Mouse (Mus musculus) hindbrain, embryonic 15.5 days (tissue): ENCODE data around the gene Sbf2. TPM values are rescaled to one million over a fixed set of nuclear protein-coding genes. Genes with fewer than 3 reads are reported as not detected.
"Not testable (repeated sequence)": the region's sequence is repeated elsewhere in the genome, so short reads cannot be mapped to it uniquely, and the experiment has no call there.

Source experiments
- ATAC-seq: fragments of 200-750 bp; cut with Nextera tagmentation; 2 replicates; pipeline ENCODE4 v1.8.0; 2017; ENCODE audit warnings: low read depth, moderate number of reproducible peaks, moderate TSS enrichment; ENCODE audit not compliant: low FRiP score
- H3K27ac ChIP-seq: fragments of 300-500 bp; sonication (generic); replicated peaks from 2 replicates; pipeline ENCODE4 v1.5.1; 2015; ENCODE audit warnings: mild to moderate bottlenecking, inconsistent platforms
- H3K27me3 ChIP-seq: fragments of 300-500 bp; sonication (generic); 2 replicates; pipeline ENCODE4 v1.6.1; 2015; ENCODE audit warnings: control low read depth, inconsistent platforms
- H3K36me3 ChIP-seq: fragments of 300-500 bp; sonication (generic); 2 replicates; pipeline ENCODE4 v1.6.1; 2015; ENCODE audit warnings: control low read depth, inconsistent platforms
- H3K4me1 ChIP-seq: fragments of 300-500 bp; sonication (generic); replicated peaks from 2 replicates; pipeline ENCODE4 v1.6.1; 2015; ENCODE audit warnings: control low read depth, inconsistent platforms
- H3K4me2 ChIP-seq: fragments of 300-500 bp; sonication (generic); 2 replicates; pipeline ENCODE4 v1.6.1; 2015; ENCODE audit warnings: moderate library complexity, mild to moderate bottlenecking, inconsistent platforms
- H3K4me3 ChIP-seq: fragments of 300-500 bp; sonication (generic); 2 replicates; pipeline ENCODE4 v1.5.1; 2015; ENCODE audit warnings: mild to moderate bottlenecking, inconsistent platforms
- H3K9ac ChIP-seq: fragments of 300-500 bp; sonication (generic); 2 replicates; pipeline ENCODE4 v1.6.1; 2015; ENCODE audit warnings: inconsistent platforms
- H3K9me3 ChIP-seq: fragments of 300-500 bp; sonication (generic); 2 replicates; pipeline ENCODE4 v1.6.1; 2016; ENCODE audit warnings: control low read depth, inconsistent platforms
- WGBS: fragments of 180-500 bp; shearing (Covaris S2); methylation state at CpG from one replicate; pipeline ENCODE4 v1.1.7; 2015; 5-methylcytosine and 5-hydroxymethylcytosine counted together
- polyA plus RNA-seq: library from polyadenylated mRNA; unstranded; fragments of >200 nt; fragmentation: Nextera tagmentation; extraction: Ambion mirVana; gene quantifications from 2 replicates; pipeline ENCODE4 v1.2.1, GENCODE M21; 2015

Gene Sbf2
- polyA plus RNA-seq, 1 experiment from 2014 or later = 55.1 TPM

DNA sequence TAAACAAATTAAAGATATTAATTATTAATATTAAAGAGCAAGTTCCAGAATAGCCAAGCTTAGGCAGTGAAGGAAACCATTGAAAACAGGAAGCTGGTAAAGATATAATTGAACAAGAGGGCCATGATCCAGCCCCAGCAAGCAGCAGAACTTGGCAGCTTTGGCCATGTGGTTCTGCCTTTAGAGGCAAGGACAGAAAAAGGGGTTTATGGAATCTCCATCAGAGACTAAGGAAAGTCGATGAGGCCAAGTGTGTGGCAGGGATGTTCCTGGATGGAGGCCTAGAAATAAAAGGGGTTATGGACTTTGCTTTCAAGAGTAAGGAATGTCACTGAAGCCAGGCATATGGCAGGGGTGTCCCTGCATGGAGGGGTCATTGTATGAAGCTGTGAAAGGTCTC is 198.4 kb downstream of the Sbf2 start:
- Histone ChIP-seq H3K27me3 (no peaks in the 10 kb centered on the region), H3K36me3 (peaks cover 17% of the 10 kb centered on the region), H3K4me2 (no peak overlapping the region), H3K9ac (no peak overlapping the region), H3K4me1 (no peaks in the 10 kb centered on the region), H3K9me3 (no peaks in the 10 kb centered on the region), H3K4me3 (no peak overlapping the region), H3K27ac (no peak overlapping the region)
- WGBS = 86% methylated on average over 1 of the region's 1 CpGs
- ATAC-seq = no peak

GRCm38 (mm10) chr7:110414276-110414675 is 200.4 kb downstream of the Sbf2 start:
- Histone ChIP-seq H3K9me3 (no peaks in the 10 kb centered on the region), H3K27ac (no peak overlapping the region), H3K36me3 (peaks cover 17% of the 10 kb centered on the region), H3K4me2 (no peak overlapping the region), H3K27me3 (no peaks in the 10 kb centered on the region), H3K9ac (no peak overlapping the region), H3K4me3 (no peak overlapping the region), H3K4me1 (no peaks in the 10 kb centered on the region)
- ATAC-seq = no peak
- 83% methylated on average over 5 of the region's 5 CpGs for WGBS

DNA sequence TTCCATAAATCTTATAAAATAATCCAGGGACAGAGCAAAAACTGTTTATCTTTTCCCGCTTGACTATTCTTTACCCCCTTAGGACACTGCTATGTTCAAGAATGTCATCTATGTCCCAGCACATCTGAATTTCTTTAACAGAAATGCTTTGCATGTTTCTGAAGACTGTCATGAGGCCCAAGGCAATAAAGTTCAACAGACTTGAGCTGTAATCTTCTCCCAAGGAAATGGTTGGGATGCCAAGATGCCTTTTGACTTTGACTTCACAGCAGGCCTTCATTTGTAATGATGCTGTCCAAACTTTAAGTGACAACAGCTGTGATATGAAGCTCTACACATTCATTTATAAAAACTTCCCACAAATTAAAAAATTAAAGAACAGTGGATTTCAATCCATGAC is 212.6 kb downstream of the Sbf2 start:
- no peak for ATAC-seq
- Histone ChIP-seq H3K4me3 (no peak overlapping the region), H3K9me3 (no peaks in the 10 kb centered on the region), H3K27ac (no peak overlapping the region), H3K36me3 (peaks cover 14% of the 10 kb centered on the region), H3K4me1 (no peaks in the 10 kb centered on the region), H3K9ac (no peak overlapping the region), H3K4me2 (no peak overlapping the region), H3K27me3 (no peaks in the 10 kb centered on the region)
- WGBS = 93% methylated on average over 1 of the region's 1 CpGs

GRCm38 (mm10) chr7:110392576-110392975 is 222.1 kb downstream of the Sbf2 start:
- Histone ChIP-seq H3K9ac (no peak overlapping the region), H3K27me3 (no peaks in the 10 kb centered on the region), H3K36me3 (0 out of 2 replicates have a peak, but pooled peaks cover 4% of the 10 kb centered on the region), H3K4me3 (no peak overlapping the region), H3K4me2 (no peak overlapping the region), H3K4me1 (no peaks in the 10 kb centered on the region), H3K9me3 (no peaks in the 10 kb centered on the region), H3K27ac (no peak overlapping the region)
- WGBS = 91% methylated on average over 6 of the region's 6 CpGs
- no peak for ATAC-seq

- Histone ChIP-seq H3K27me3 (no peaks in the 10 kb centered on the region), H3K4me3 (no peak overlapping the region), H3K4me1 (no peaks in the 10 kb centered on the region), H3K4me2 (no peak overlapping the region), H3K9me3 (no peaks in the 10 kb centered on the region), H3K27ac (no peak overlapping the region), H3K9ac (no peak overlapping the region), H3K36me3 (no peaks in the 10 kb centered on the region)
- WGBS = 94% methylated on average over 2 of the region's 2 CpGs
- no peak for ATAC-seq
These were observed 223.1 kb downstream of the Sbf2 start for GRCm38 (mm10) chr7:110391632-110392031.

GRCm38 (mm10) chr7:110388889-110389288 is 225.8 kb downstream of the Sbf2 start:
- 79% methylated on average over 2 of the region's 2 CpGs for WGBS
- not testable (repeated sequence) for H3K4me1 ChIP-seq, H3K4me3 ChIP-seq, H3K27me3 ChIP-seq, H3K27ac ChIP-seq, H3K36me3 ChIP-seq, H3K9ac ChIP-seq, ATAC-seq, H3K4me2 ChIP-seq, H3K9me3 ChIP-seq

GRCm38 (mm10) chr7:110387565-110387964 is 227.2 kb downstream of the Sbf2 start:
- no peaks in the 10 kb centered on the region for H3K4me1 ChIP-seq
- no peaks in the 10 kb centered on the region for H3K9me3 ChIP-seq
- H3K27me3 ChIP-seq = no peaks in the 10 kb centered on the region
- no peak overlapping the region for H3K4me2 ChIP-seq
- no peak overlapping the region for H3K4me3 ChIP-seq
- ATAC-seq = no peak
- no peak overlapping the region for H3K9ac ChIP-seq
- H3K27ac ChIP-seq = no peak overlapping the region
- no peaks in the 10 kb centered on the region for H3K36me3 ChIP-seq
- 43% methylated on average over 2 of the region's 2 CpGs for WGBS

DNA sequence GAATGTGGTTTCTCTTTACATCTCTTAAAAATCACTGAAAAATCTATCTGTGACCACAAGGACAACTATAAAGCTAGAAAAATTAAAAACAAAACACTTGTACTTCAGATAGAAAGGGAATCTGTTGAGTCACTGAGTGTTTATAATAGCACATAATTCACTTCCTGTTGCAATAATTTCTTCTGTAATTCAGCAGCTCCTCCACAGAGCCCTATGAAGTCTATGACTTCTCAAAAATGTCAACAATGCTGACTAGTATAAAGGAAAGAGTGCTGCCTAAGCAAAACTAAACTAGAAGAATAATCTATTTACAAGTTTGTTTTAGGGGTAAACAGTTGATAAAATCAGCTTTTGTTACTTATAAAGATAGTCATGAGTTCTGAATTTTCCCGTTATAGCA is 229.2 kb downstream of the Sbf2 start:
- Histone ChIP-seq H3K9ac (no peak overlapping the region), H3K36me3 (no peaks in the 10 kb centered on the region), H3K4me2 (no peak overlapping the region), H3K27me3 (no peaks in the 10 kb centered on the region), H3K4me3 (no peak overlapping the region), H3K27ac (no peak overlapping the region), H3K9me3 (no peaks in the 10 kb centered on the region), H3K4me1 (no peaks in the 10 kb centered on the region)
- WGBS = 96% methylated on average over 1 of the region's 1 CpGs
- no peak for ATAC-seq

GRCm38 (mm10) chr7:110384343-110384742 is 230.4 kb downstream of the Sbf2 start:
- H3K4me3 ChIP-seq = no peak overlapping the region
- H3K9ac ChIP-seq = no peak overlapping the region
- no peak overlapping the region for H3K4me2 ChIP-seq
- ATAC-seq = no peak
- H3K4me1 ChIP-seq = no peaks in the 10 kb centered on the region
- no peaks in the 10 kb centered on the region for H3K36me3 ChIP-seq
- no peak overlapping the region for H3K27ac ChIP-seq
- no peaks in the 10 kb centered on the region for H3K9me3 ChIP-seq
- no peaks in the 10 kb centered on the region for H3K27me3 ChIP-seq

DNA sequence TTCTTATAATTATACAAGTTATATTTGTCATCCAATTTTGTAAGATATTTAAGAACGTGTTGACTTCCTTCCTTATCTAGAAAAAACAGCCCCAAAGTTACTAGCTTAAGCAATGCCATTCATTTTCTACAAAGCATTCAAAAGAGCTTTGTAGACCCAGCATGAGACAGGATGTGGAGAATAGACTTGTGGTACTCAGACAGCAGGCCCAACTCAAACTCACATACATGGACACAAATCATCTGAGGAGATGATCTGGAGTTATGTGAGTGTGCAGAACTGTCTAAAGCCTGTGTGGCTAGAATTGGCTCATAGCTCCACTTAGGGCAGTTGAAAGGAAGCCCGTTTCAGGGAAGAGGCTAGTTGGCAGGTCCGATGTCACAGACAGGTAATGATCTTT is 233.1 kb downstream of the Sbf2 start:
- Histone ChIP-seq H3K4me2 (no peak overlapping the region), H3K9ac (no peak overlapping the region), H3K4me3 (no peak overlapping the region), H3K36me3 (no peaks in the 10 kb centered on the region), H3K27ac (no peak overlapping the region), H3K9me3 (no peaks in the 10 kb centered on the region), H3K27me3 (no peaks in the 10 kb centered on the region), H3K4me1 (no peaks in the 10 kb centered on the region)
- WGBS = 95% methylated on average over 3 of the region's 3 CpGs
- no peak for ATAC-seq

DNA sequence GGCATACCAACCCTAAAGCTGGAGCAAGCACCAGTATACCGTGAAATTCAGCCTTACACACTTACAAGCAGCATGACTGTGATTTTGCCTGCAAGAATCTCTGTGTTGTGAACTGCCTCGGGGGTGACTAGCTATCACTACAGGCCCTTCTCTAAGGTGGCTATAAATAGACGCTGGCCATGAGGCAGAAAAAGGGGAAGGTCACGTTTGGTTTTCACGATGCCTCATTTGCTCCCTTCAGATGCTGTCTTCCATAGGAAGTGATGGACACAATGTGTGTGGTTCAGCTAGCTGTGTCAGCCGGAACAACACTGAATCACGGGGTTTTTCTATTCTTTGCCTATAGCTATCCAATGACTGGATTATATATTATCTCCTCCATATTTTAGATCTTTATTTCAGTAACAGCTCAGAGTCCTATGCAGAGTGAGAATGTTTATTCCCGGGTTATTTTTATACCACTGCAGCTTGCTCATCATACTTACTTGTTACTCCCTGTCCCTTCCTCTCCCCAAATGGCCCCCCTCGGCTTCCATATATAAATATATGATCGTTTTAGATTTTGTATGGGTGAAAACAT is 235.3 kb downstream of the Sbf2 start:
- Histone ChIP-seq H3K4me1 (no peaks in the 10 kb centered on the region), H3K9ac (no peak overlapping the region), H3K4me3 (no peak overlapping the region), H3K27me3 (no peaks in the 10 kb centered on the region), H3K4me2 (no peak overlapping the region), H3K36me3 (peaks cover 13% of the 10 kb centered on the region; the same call in 1 of the 2 replicates), H3K9me3 (no peaks in the 10 kb centered on the region), H3K27ac (no peak overlapping the region)
- 71% methylated on average over 10 of the region's 10 CpGs for WGBS
- ATAC-seq = no peak

DNA sequence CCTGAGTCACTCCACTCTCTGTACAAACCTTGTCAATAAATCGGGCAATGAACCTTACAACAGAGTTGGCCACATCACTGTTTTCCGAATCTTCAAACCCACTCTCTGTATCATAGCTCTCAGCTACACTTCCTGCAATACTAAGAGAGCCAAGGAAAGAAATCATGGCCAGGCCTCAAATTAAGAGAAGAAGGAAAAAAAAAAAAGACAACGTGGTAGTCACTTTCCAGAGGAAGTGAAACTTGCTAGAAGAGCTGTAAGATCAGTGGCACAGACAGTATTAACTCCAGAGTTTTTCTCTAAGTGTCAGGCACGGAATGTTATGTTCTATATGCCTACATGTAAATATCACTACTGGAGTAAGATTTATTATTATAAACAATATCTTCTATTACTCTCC is 242.2 kb downstream of the Sbf2 start:
- Histone ChIP-seq H3K9me3 (no peaks in the 10 kb centered on the region), H3K27ac (no peak overlapping the region), H3K27me3 (no peaks in the 10 kb centered on the region), H3K9ac (no peak overlapping the region), H3K36me3 (peaks cover 47% of the 10 kb centered on the region), H3K4me3 (no peak overlapping the region), H3K4me2 (no peak overlapping the region), H3K4me1 (no peaks in the 10 kb centered on the region)
- WGBS = 86% methylated on average over 4 of the region's 4 CpGs
- ATAC-seq = no peak

- ATAC-seq = no peak
- no peaks in the 10 kb centered on the region for H3K9me3 ChIP-seq
- peaks cover 40% of the 10 kb centered on the region for H3K36me3 ChIP-seq
- H3K4me2 ChIP-seq = no peak overlapping the region
- 95% methylated on average over 11 of the region's 11 CpGs for WGBS
- H3K27me3 ChIP-seq = no peaks in the 10 kb centered on the region
- H3K9ac ChIP-seq = no peak overlapping the region
- no peak overlapping the region for H3K4me3 ChIP-seq
- no peaks in the 10 kb centered on the region for H3K4me1 ChIP-seq
- H3K27ac ChIP-seq = no peak overlapping the region
These were observed 252.7 kb downstream of the Sbf2 start for GRCm38 (mm10) chr7:110362005-110362404.
